Comparison of ENCODE assay signal across 25 mouse cellular contexts in the genomic region with DNA sequence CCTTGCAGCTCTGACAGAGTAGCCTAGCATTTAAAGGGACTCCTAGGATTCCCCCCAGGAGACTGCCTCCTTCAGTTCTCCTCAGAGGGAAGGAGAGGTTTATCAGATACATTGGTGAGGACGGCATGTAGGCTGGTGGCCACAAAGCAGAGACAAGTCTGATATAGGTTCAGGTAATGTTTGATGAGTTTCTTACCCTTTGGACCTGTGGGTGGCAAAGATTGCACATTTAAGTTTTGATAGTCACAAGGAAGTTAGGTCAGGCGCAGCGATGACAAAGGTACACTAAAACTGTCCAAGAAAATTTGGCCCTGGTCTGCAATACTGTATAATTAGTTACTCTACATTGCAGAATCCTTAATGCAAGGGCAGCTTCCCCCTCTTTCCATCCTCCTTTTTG.
DNase-seq lines count a peak whose midpoint lies in the region; ATAC-seq and TF ChIP-seq lines count a peak whose summit lies in the region.
"Had no signal": no experiment of that assay in that cellular context is flagged by ENCODE, and none has a peak within 500 bp of the region (broad histone marks: within the 10 kb centered on the region; RNA-seq: fewer than 3 reads in every experiment).

No protein-coding gene starts in this region.

- H3K27me3 ChIP-seq in liver, adult 2 months (ENCODE audit: control insufficient read depth, insufficient read depth, low read length), result no peaks in the 10 kb centered on the region
- no peaks in the 10 kb centered on the region for H3K27me3 ChIP-seq in liver, embryonic 11.5 days (replicated peaks; ENCODE audit: control insufficient read depth, insufficient read depth, low read length)
- H3K27me3 ChIP-seq in intestine, embryonic 16.5 days (replicated peaks; ENCODE audit: control insufficient read depth, insufficient read depth, low read length), result no peaks in the 10 kb centered on the region
- H3K27me3 ChIP-seq: embryonic facial prominence, embryonic 12.5 days; embryonic facial prominence, embryonic 15.5 days; heart, embryonic 12.5 days; heart, embryonic 15.5 days; hindbrain, embryonic 13.5 days had no signal

- H3K79me2 ChIP-seq in liver, adult 2 months (ENCODE audit: control insufficient read depth, insufficient read depth, low read length), result no peaks in the 10 kb centered on the region

- peaks cover 9% of the 10 kb centered on the region for H3K4me1 ChIP-seq in liver, adult 2 months (ENCODE audit: control insufficient read depth, insufficient read depth, low read length)
- 0 out of 2 replicates have a peak, but pooled peaks cover 3% of the 10 kb centered on the region for H3K4me1 ChIP-seq in liver, embryonic 11.5 days (replicated peaks; ENCODE audit: control insufficient read depth, insufficient read depth, low read length)
- H3K4me1 ChIP-seq in intestine, embryonic 16.5 days (ENCODE audit: control insufficient read depth, insufficient read depth, low read length), result peaks cover 13% of the 10 kb centered on the region
- H3K4me1 ChIP-seq: heart, embryonic 15.5 days had no signal

- TF ChIP-seq POLR2A in liver, adult 2 months (IDR thresholded peaks at IDR 0.05; ENCODE audit: extremely low read depth, insufficient read depth, low read length), result no peak

- H3K4me3 ChIP-seq in liver, adult 2 months (ENCODE audit: insufficient read depth, low read depth, low read length), result no peak overlapping the region
- no peak overlapping the region for H3K4me3 ChIP-seq in liver, embryonic 11.5 days (ENCODE audit: low read depth, low read length)
- H3K4me3 ChIP-seq in intestine, embryonic 16.5 days (ENCODE audit: low read length), result no peak overlapping the region
- H3K4me3 ChIP-seq: embryonic facial prominence, embryonic 12.5 days; embryonic facial prominence, embryonic 15.5 days; heart, embryonic 12.5 days; heart, embryonic 15.5 days; hindbrain, embryonic 10.5 days; hindbrain, embryonic 13.5 days had no signal

- ATAC-seq in liver, embryonic 11.5 days (replicated peaks; ENCODE audit: low FRiP score), result no peak
- ATAC-seq in intestine, embryonic 16.5 days, result peak; percentile 52
- ATAC-seq: CD4-positive, CD25-positive, alpha-beta regulatory T cell, adult 4 months; forebrain, embryonic 14.5 days; forebrain, postnatal 0 days had no signal

- H3K9me3 ChIP-seq in liver, embryonic 11.5 days (ENCODE audit: control insufficient read depth, low read length), result no peaks in the 10 kb centered on the region
- H3K9me3 ChIP-seq in intestine, embryonic 16.5 days (ENCODE audit: control insufficient read depth, low read length), result no peaks in the 10 kb centered on the region
- H3K9me3 ChIP-seq: embryonic facial prominence, embryonic 12.5 days; embryonic facial prominence, embryonic 15.5 days; heart, embryonic 12.5 days; heart, embryonic 15.5 days; hindbrain, embryonic 10.5 days; hindbrain, embryonic 13.5 days had no signal

- no peak overlapping the region for H3K27ac ChIP-seq in liver, adult 2 months (replicated peaks; ENCODE audit: insufficient read depth, low read depth, low read length)
- no peak overlapping the region for H3K27ac ChIP-seq in liver, embryonic 11.5 days (ENCODE audit: low read depth, low read length)
- peak overlapping the region; percentile 60 for H3K27ac ChIP-seq in intestine, embryonic 16.5 days (ENCODE audit: low read length)
- H3K27ac ChIP-seq: embryonic facial prominence, embryonic 12.5 days; embryonic facial prominence, embryonic 15.5 days; heart, embryonic 15.5 days; hindbrain, embryonic 10.5 days; hindbrain, embryonic 13.5 days had no signal

- peak; percentile 41 for DNase-seq in liver, adult 2 months (ENCODE audit: extremely low read depth, low read depth, low spot score)
- DNase-seq in liver, embryonic 11.5 days (ENCODE audit: low spot score), result no peak
- peak; percentile 67 for DNase-seq in large intestine, adult 2 months (ENCODE audit: low read depth, low spot score)
- no peak for DNase-seq in urinary bladder, postnatal 36 days (ENCODE audit: low spot score in 2 of 2)
- DNase-seq in right cerebral cortex, postnatal 14 days, result no peak
- DNase-seq: adrenal gland, adult 2 months; adrenal gland, postnatal 14 days; cerebellum, adult 11 months; cerebellum, adult 2 months; cerebellum, adult 9-11 months; cerebellum, postnatal 25 days; forebrain, postnatal 0 days; gastrocnemius, postnatal 25 days; heart, adult 18-20 months; heart, postnatal 10 days; heart, postnatal 36 days had no signal

- 35% methylated on average over 3 of the region's 3 CpGs for WGBS in liver, adult 2 months
- 85% methylated on average over 3 of the region's 3 CpGs for WGBS in liver, embryonic 11.5 days
- 73% methylated on average over 3 of the region's 3 CpGs for WGBS in intestine, embryonic 16.5 days
- WGBS in large intestine, adult 2 months, result 40% methylated on average over 3 of the region's 3 CpGs

- no peak overlapping the region for H3K4me2 ChIP-seq in liver, embryonic 11.5 days
- H3K4me2 ChIP-seq in intestine, embryonic 16.5 days (ENCODE audit: low read depth, low read length), result no peak overlapping the region
- H3K4me2 ChIP-seq: embryonic facial prominence, embryonic 12.5 days; embryonic facial prominence, embryonic 15.5 days; heart, embryonic 12.5 days; heart, embryonic 15.5 days; hindbrain, embryonic 13.5 days had no signal

- H3K9ac ChIP-seq in liver, adult 2 months (ENCODE audit: low read depth, low read length), result no peak overlapping the region
- no peak overlapping the region for H3K9ac ChIP-seq in liver, embryonic 11.5 days (ENCODE audit: low read depth, low read length)
- H3K9ac ChIP-seq in intestine, embryonic 16.5 days (ENCODE audit: low read depth, low read length), result no peak overlapping the region
- H3K9ac ChIP-seq: embryonic facial prominence, embryonic 12.5 days; embryonic facial prominence, embryonic 15.5 days; forebrain, postnatal 0 days; heart, embryonic 12.5 days; heart, embryonic 15.5 days; hindbrain, embryonic 13.5 days had no signal

- H3K36me3 ChIP-seq in liver, adult 2 months (ENCODE audit: control insufficient read depth, insufficient read depth, low read length), result 0 out of 2 replicates have a peak, but pooled peaks cover 2% of the 10 kb centered on the region
- no peaks in the 10 kb centered on the region for H3K36me3 ChIP-seq in liver, embryonic 11.5 days (ENCODE audit: control insufficient read depth, insufficient read depth, low read length)
- H3K36me3 ChIP-seq in intestine, embryonic 16.5 days (ENCODE audit: control insufficient read depth, insufficient read depth, low read length), result no peaks in the 10 kb centered on the region; the same call in 1 of the 2 replicates
- H3K36me3 ChIP-seq: embryonic facial prominence, embryonic 12.5 days; embryonic facial prominence, embryonic 15.5 days; hindbrain, embryonic 10.5 days; hindbrain, embryonic 13.5 days had no signal

- no peak for TF ChIP-seq CTCF in liver, adult 2 months (IDR thresholded peaks at IDR 0.05; ENCODE audit: low read depth, low read length)

Comparison
In these comparisons a context has a peak if more than half of its experiments do, and no peak if none do; other contexts are left out.
1. DNase-seq: peak in liver, adult 2 months (single experiment) and large intestine, adult 2 months (single experiment); none in liver, embryonic 11.5 days (single experiment), urinary bladder, postnatal 36 days (0 of 2) and right cerebral cortex, postnatal 14 days (single experiment).